Mouse (Mus musculus): Measurements from ENCODE around the gene Tbc1d22b.

DNA sequence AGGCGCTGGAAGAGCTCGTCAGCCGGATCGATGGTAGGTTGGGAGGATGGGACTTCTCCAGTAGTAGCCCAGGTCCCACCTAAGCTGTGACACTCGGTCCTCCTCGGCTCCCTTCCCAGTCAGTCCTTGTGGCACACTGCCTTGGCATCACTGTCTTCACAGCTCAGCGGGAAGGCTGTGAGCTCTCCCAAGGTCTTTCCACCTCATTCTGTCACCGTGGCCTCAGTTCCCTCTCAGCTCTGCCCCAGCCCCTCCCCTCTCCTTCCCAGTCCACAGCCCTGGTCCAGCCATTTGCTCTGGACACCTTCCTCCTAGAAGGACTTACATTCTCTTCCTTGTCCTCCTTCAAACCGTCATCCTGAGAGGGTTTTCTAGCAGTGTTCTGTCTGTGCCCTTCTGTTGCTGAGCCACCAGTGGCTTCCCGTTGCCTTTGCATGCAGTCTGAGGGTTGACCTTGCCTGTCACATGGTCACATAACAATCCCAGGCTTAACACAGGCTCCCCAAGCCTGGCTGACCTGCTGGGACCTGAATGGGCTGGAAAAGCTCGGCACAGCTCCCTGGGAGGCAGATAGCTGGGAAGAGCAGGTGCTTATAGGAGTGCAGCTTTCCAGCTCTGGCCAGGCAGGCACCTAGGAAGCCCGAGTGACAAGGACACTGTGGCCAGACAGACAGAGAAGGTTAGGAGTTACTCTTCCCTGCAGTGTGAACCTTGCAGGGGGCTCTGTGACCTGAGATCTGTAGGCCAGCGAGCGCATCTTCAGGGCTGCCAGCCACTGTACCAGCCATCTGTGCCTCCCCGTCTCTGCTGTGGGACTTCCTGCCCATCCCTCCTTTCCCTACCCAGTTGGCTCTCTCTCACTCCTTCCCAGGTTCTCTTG, 46.5 kb downstream of the Tbc1d22b start:
- TF ChIP-seq POLR2A (IDR thresholded peaks at IDR 0.05; ENCODE audit: insufficient read length, low read depth) (no peak), TCF3 (IDR thresholded peaks at IDR 0.05; ENCODE audit: insufficient read length, low read depth) (no peak), CEBPB (IDR thresholded peaks at IDR 0.05; ENCODE audit: insufficient read depth, poor library complexity, severe bottlenecking) (no peak), MAX (IDR thresholded peaks at IDR 0.05; ENCODE audit: low read depth) (no peak)
